Mouse (Mus musculus): ENCODE data around the gene Fads2.

DNA sequence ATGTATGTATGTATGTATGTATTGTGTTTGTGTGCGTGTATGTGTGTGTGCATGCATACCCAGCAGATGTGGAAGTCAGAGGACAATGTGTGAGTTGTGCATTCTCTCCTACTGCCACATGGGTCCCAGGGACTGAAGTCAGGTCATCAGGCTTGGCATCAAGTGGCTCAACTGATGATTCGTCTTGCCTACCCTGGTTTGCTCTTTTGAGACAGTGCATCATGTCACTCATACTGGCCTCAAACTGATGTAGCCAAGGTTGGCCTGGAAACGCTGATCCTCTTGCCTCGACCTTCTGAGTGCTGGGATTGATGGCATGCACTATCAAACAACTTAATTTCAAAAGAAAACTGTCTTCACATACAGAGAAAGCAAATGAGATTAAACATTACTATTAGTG is 7.7 kb downstream of the Fads2 start:
- TF ChIP-seq GATA1 (IDR thresholded peaks at IDR 0.05; ENCODE audit: low read length) = no peak
- no peak for TF ChIP-seq TAL1 (IDR thresholded peaks at IDR 0.05; ENCODE audit: low read length)
